Mouse (Mus musculus) heart, adult 18-20 months (tissue): Measurements from ENCODE around the gene Eefsec. TPM values are rescaled to one million over a fixed set of nuclear protein-coding genes. Genes with fewer than 3 reads are reported as not detected.

Experiments used
- DNase-seq, 2 experiments: peaks; one replicate each; pipeline ENCODE4 v3.0.0; 2021 to 2022; ENCODE audit warnings: mixed read lengths in 1 of 2
- total RNA-seq, 2 experiments: library from RNA; stranded (reverse); gene quantifications; 2 replicates each; pipeline ENCODE4 v1.2.3; 2021

The Eefsec gene
- total RNA-seq, 2 experiments from 2014 or later: 8.5 to 8.9 TPM

GRCm38 (mm10) chr6:88207403-88208033, 238.8 kb downstream of the Eefsec start:
- no peak for DNase-seq

Other genes starting within 250 kb of the Eefsec start
- not detected for gene Dnajb8, start 224.3 kb downstream of the Eefsec start, total RNA-seq
- 10 to 100 TPM; 17.6 to 18.1 TPM for gene Ruvbl1, start 18.9 kb upstream of the Eefsec start, total RNA-seq
- gene Sec61a1, start 72.4 kb upstream of the Eefsec start, total RNA-seq: 10 to 100 TPM; 36.8 to 44.6 TPM
- gene Kbtbd12, start 191.4 kb upstream of the Eefsec start, total RNA-seq: 10 to 100 TPM; 42.6 to 44.1 TPM